Mouse (Mus musculus): Measurements from ENCODE around the gene Efhd1. TPM values are rescaled to one million over a fixed set of nuclear protein-coding genes. Genes with fewer than 3 reads are reported as not detected.

Efhd1 gene
- total and polyA plus RNA-seq, 3 experiments: 0.15 TPM; not detected in 2

GRCm38 (mm10) chr1:87281599-87282412 is 17.6 kb downstream of the Efhd1 start:
- Histone ChIP-seq H3K4me3 (ENCODE audit: control insufficient read depth in 1 of 2, insufficient read depth in 1 of 2, low read depth in 2 of 2, low read length in 2 of 2) (peak overlapping the region; percentile 47 to 54), H3K27me3 (ENCODE audit: control insufficient read depth in 1 of 2, insufficient read depth in 2 of 2, low read length in 2 of 2) (peaks cover 3 to 5% of the 10 kb centered on the region in 2 experiments), H3K4me1 (ENCODE audit: control insufficient read depth in 1 of 2, insufficient read depth in 2 of 2, low read length in 2 of 2) (peaks cover 0 to 7% of the 10 kb centered on the region in 2 experiments; a peak in 1 of 4 replicates), H3K9ac (ENCODE audit: control insufficient read depth, low read depth, low read length, poor library complexity, severe bottlenecking) (peak overlapping the region; percentile 61), H3K79me2 (ENCODE audit: control insufficient read depth, insufficient read depth, low read length, poor library complexity) (no peaks in the 10 kb centered on the region), H3K36me3 (ENCODE audit: control insufficient read depth in 1 of 2, insufficient read depth in 2 of 2, low read length in 2 of 2) (no peaks in the 10 kb centered on the region), H3K27ac (ENCODE audit: control insufficient read depth, low read depth, low read length) (no peak overlapping the region), H3K9me3 (replicated peaks; ENCODE audit: insufficient read depth, low read length) (no peaks in the 10 kb centered on the region)
- TF ChIP-seq CHD1 (IDR thresholded peaks at IDR 0.05; ENCODE audit: low read depth, low read length) (no peak), JUND (IDR thresholded peaks at IDR 0.05; ENCODE audit: low read depth, low read length) (no peak), CTCF (IDR thresholded peaks at IDR 0.05 in 2 of 3, conservative IDR thresholded peaks at IDR 0.05 in 1 of 3; ENCODE audit: control insufficient read depth in 1 of 3, insufficient read depth in 1 of 3, low read depth in 2 of 3, low read length in 3 of 3, poor library complexity in 1 of 3, severe bottlenecking in 1 of 3) (no peak), EP300 (IDR thresholded peaks at IDR 0.05; ENCODE audit: low read depth in 1 of 2, low read length in 2 of 2) (peak in 1 of 2 experiments; percentile 18; a peak in 1 of 4 replicates), POLR2AphosphoS2 (IDR thresholded peaks at IDR 0.05; ENCODE audit: low read length) (no peak), TAL1 (IDR thresholded peaks at IDR 0.05; ENCODE audit: low read length) (no peak), MEF2A (IDR thresholded peaks at IDR 0.05; ENCODE audit: extremely low read depth, insufficient replicate concordance, low read depth, low read length, poor library complexity, severe bottlenecking) (no peak), CHD2 (IDR thresholded peaks at IDR 0.05; ENCODE audit: low read length) (no peak), MAZ (IDR thresholded peaks at IDR 0.05; ENCODE audit: low read depth, low read length) (no peak), TBP (IDR thresholded peaks at IDR 0.05; ENCODE audit: low read depth, low read length) (no peak), E2F4 (IDR thresholded peaks at IDR 0.05; ENCODE audit: borderline replicate concordance, low read depth, low read length) (no peak), ETS1 (IDR thresholded peaks at IDR 0.05; ENCODE audit: low read depth, low read length) (no peak), ELF1 (IDR thresholded peaks at IDR 0.05; ENCODE audit: low read depth, low read length) (no peak), ZKSCAN1 (IDR thresholded peaks at IDR 0.05; ENCODE audit: low read depth, low read length) (peak; percentile 35; the same call in 1 of the 2 replicates), ZNF384 (IDR thresholded peaks at IDR 0.05; ENCODE audit: low read depth, low read length) (peak; percentile 96), TCF12 (IDR thresholded peaks at IDR 0.05; ENCODE audit: low read depth, low read length) (no peak), MAFK (IDR thresholded peaks at IDR 0.05; ENCODE audit: borderline replicate concordance, low read depth, low read length) (no peak), USF2 (IDR thresholded peaks at IDR 0.05; ENCODE audit: borderline replicate concordance in 1 of 2, insufficient read depth in 1 of 2, low read depth in 1 of 2, low read length in 2 of 2) (no peak)
- DNase-seq (ENCODE audit: low read depth, low spot score): peak; percentile 57

GRCm38 (mm10) chr1:87282413-87282788 is 18.2 kb downstream of the Efhd1 start:
- Histone ChIP-seq H3K4me1 (ENCODE audit: control insufficient read depth in 1 of 2, insufficient read depth in 2 of 2, low read length in 2 of 2) (peaks cover 0 to 7% of the 10 kb centered on the region in 2 experiments; a peak in 1 of 4 replicates), H3K9ac (ENCODE audit: control insufficient read depth, low read depth, low read length, poor library complexity, severe bottlenecking) (no peak overlapping the region; the same call in 1 of the 2 replicates), H3K27ac (ENCODE audit: control insufficient read depth, low read depth, low read length) (no peak overlapping the region), H3K9me3 (replicated peaks; ENCODE audit: insufficient read depth, low read length) (no peaks in the 10 kb centered on the region), H3K36me3 (ENCODE audit: control insufficient read depth in 1 of 2, insufficient read depth in 2 of 2, low read length in 2 of 2) (no peaks in the 10 kb centered on the region), H3K4me3 (ENCODE audit: control insufficient read depth in 1 of 2, insufficient read depth in 1 of 2, low read depth in 2 of 2, low read length in 2 of 2) (peak overlapping the region in 1 of 2 experiments; percentile 54; a peak in 2 of 4 replicates), H3K27me3 (ENCODE audit: control insufficient read depth in 1 of 2, insufficient read depth in 2 of 2, low read length in 2 of 2) (peaks cover 0 to 1% of the 10 kb centered on the region in 2 experiments; a peak in 3 of 4 replicates), H3K79me2 (ENCODE audit: control insufficient read depth, insufficient read depth, low read length, poor library complexity) (no peaks in the 10 kb centered on the region)
- peak; percentile 46 for DNase-seq (ENCODE audit: low read depth, low spot score)
- TF ChIP-seq NRF1 (IDR thresholded peaks at IDR 0.05; ENCODE audit: insufficient read depth, low read depth, low read length, poor library complexity, severe bottlenecking) (no peak), CTCF (IDR thresholded peaks at IDR 0.05 in 2 of 3, conservative IDR thresholded peaks at IDR 0.05 in 1 of 3; ENCODE audit: control insufficient read depth in 1 of 3, insufficient read depth in 1 of 3, low read depth in 2 of 3, low read length in 3 of 3, poor library complexity in 1 of 3, severe bottlenecking in 1 of 3) (peak; percentile 48 to 69 (median 57))
